Mouse (Mus musculus) right cerebral cortex, adult 18-20 months (tissue): ENCODE results near the gene Arhgef2.
A peak's percentile ranks its signal among the peaks of the same experiment; 100 is the strongest.

Experiments
- DNase-seq: peaks from one replicate; pipeline ENCODE4 v3.0.0; 2022; ENCODE audit warnings: mixed read lengths

Arhgef2 gene

GRCm38 (mm10) chr3:88646426-88646995 is 40.7 kb downstream of the Arhgef2 start:
- no peak for DNase-seq

- DNase-seq, result no peak
These were observed 41.3 kb downstream of the Arhgef2 start for GRCm38 (mm10) chr3:88647076-88647475.

GRCm38 (mm10) chr3:88647779-88648413 is 42.1 kb downstream of the Arhgef2 start:
- DNase-seq, result no peak

- no peak for DNase-seq
These were observed 42.8 kb downstream of the Arhgef2 start for GRCm38 (mm10) chr3:88648452-88649168.

- DNase-seq, result no peak
These were observed 43.4 kb downstream of the Arhgef2 start for GRCm38 (mm10) chr3:88649186-88649585.

- no peak for DNase-seq
These were observed 44.2 kb downstream of the Arhgef2 start for GRCm38 (mm10) chr3:88649967-88650366.

GRCm38 (mm10) chr3:88650713-88651504 is 45.1 kb downstream of the Arhgef2 start:
- no peak for DNase-seq

- DNase-seq, result no peak
These were observed 46.2 kb downstream of the Arhgef2 start for GRCm38 (mm10) chr3:88651669-88652618.

GRCm38 (mm10) chr3:88652846-88653515 is 47.2 kb downstream of the Arhgef2 start, which contains the start of gene Rxfp4:
TSS of gene Rxfp4 (minus strand) at chr3:88653142.
- DNase-seq, result no peak

GRCm38 (mm10) chr3:88653516-88654370 is 48.0 kb downstream of the Arhgef2 start:
- DNase-seq, result no peak

- DNase-seq, result no peak
These were observed 48.9 kb downstream of the Arhgef2 start for GRCm38 (mm10) chr3:88654621-88655020.

- DNase-seq, result no peak
These were observed 49.9 kb downstream of the Arhgef2 start for GRCm38 (mm10) chr3:88655619-88656018.

GRCm38 (mm10) chr3:88658441-88659127 is 52.8 kb downstream of the Arhgef2 start:
- DNase-seq, result no peak

- DNase-seq, result no peak
These were observed 54.0 kb downstream of the Arhgef2 start for GRCm38 (mm10) chr3:88659798-88660197.

- no peak for DNase-seq
These were observed 58.3 kb downstream of the Arhgef2 start for GRCm38 (mm10) chr3:88664095-88664494.

- DNase-seq, result peak; percentile 46
These were observed 71.6 kb downstream of the Arhgef2 start for GRCm38 (mm10) chr3:88677399-88677798.

- DNase-seq, result no peak
These were observed 78.0 kb downstream of the Arhgef2 start for GRCm38 (mm10) chr3:88683814-88684213.

- DNase-seq, result no peak
These were observed 78.6 kb downstream of the Arhgef2 start for GRCm38 (mm10) chr3:88684236-88684979.
